ENCODE assay signal across 16 mouse cellular contexts in genomic region chr5:137756106-137756505, GRCm38 (mm10). TPM values are rescaled to one million over a fixed set of nuclear protein-coding genes. Genes with fewer than 3 reads are reported as not detected.
DNase-seq lines count a peak whose midpoint lies in the region; ATAC-seq and TF ChIP-seq lines count a peak whose summit lies in the region.
"Had no signal": no experiment of that assay in that cellular context is flagged by ENCODE, and none has a peak within 500 bp of the region (broad histone marks: within the 10 kb centered on the region; RNA-seq: fewer than 3 reads in every experiment).

No protein-coding gene starts in this region.

- intact Hi-C loops in heart, postnatal 14 days (cut with DNase I): loop anchor here (5.0 kb wide), 1 partner anchor 244 kb away; no protein-coding TSS in a partner anchor

- no peak overlapping the region for H3K4me3 ChIP-seq in forebrain, embryonic 15.5 days
- no peak overlapping the region for H3K4me3 ChIP-seq in forebrain, embryonic 11.5 days (ENCODE audit: low read depth, low read length)
- no peak overlapping the region for H3K4me3 ChIP-seq in heart, embryonic 15.5 days
- H3K4me3 ChIP-seq in liver, embryonic 12.5 days: no peak overlapping the region
- H3K4me3 ChIP-seq in liver, postnatal 0 days (ENCODE audit: low read depth, low read length): no peak overlapping the region
- H3K4me3 ChIP-seq: embryonic facial prominence, embryonic 12.5 days; neural tube, embryonic 12.5 days had no signal

- peaks cover 48% of the 10 kb centered on the region for H3K4me1 ChIP-seq in forebrain, embryonic 15.5 days
- H3K4me1 ChIP-seq in forebrain, embryonic 11.5 days (replicated peaks; ENCODE audit: control insufficient read depth, insufficient read depth, low read length): no peaks in the 10 kb centered on the region
- H3K4me1 ChIP-seq in heart, embryonic 15.5 days (replicated peaks): peaks cover 73% of the 10 kb centered on the region
- H3K4me1 ChIP-seq in liver, embryonic 12.5 days: peaks cover 55% of the 10 kb centered on the region
- H3K4me1 ChIP-seq in liver, postnatal 0 days (ENCODE audit: insufficient read depth): no peaks in the 10 kb centered on the region
- H3K4me1 ChIP-seq: embryonic facial prominence, embryonic 12.5 days had no signal

- no peaks in the 10 kb centered on the region for H3K9me3 ChIP-seq in forebrain, embryonic 15.5 days
- H3K9me3 ChIP-seq in forebrain, embryonic 11.5 days (ENCODE audit: control insufficient read depth, low read length): no peaks in the 10 kb centered on the region
- H3K9me3 ChIP-seq in heart, embryonic 15.5 days (replicated peaks): no peaks in the 10 kb centered on the region
- no peaks in the 10 kb centered on the region for H3K9me3 ChIP-seq in liver, embryonic 12.5 days (replicated peaks)
- H3K9me3 ChIP-seq in liver, postnatal 0 days (ENCODE audit: low read length): no peaks in the 10 kb centered on the region
- H3K9me3 ChIP-seq: embryonic facial prominence, embryonic 12.5 days; neural tube, embryonic 12.5 days had no signal

- H3K27ac ChIP-seq in forebrain, embryonic 15.5 days (replicated peaks): peak overlapping the region; percentile 63
- no peak overlapping the region for H3K27ac ChIP-seq in forebrain, embryonic 11.5 days (ENCODE audit: low read depth, low read length)
- peak overlapping the region; percentile 74; the same call in 1 of the 2 replicates for H3K27ac ChIP-seq in heart, embryonic 15.5 days
- H3K27ac ChIP-seq in liver, embryonic 12.5 days: peak overlapping the region; percentile 49; the same call in 1 of the 2 replicates
- no peak overlapping the region for H3K27ac ChIP-seq in liver, postnatal 0 days (ENCODE audit: low read depth)
- H3K27ac ChIP-seq: embryonic facial prominence, embryonic 12.5 days; neural tube, embryonic 12.5 days had no signal

- no peak for TF ChIP-seq EP300 in liver, postnatal 0 days (IDR thresholded peaks at IDR 0.05; ENCODE audit: low read depth)

- 52% methylated on average over 3 of the region's 3 CpGs for WGBS in forebrain, embryonic 15.5 days
- 77% methylated on average over 3 of the region's 3 CpGs for WGBS in forebrain, embryonic 11.5 days
- WGBS in heart, embryonic 15.5 days: 47% methylated on average over 3 of the region's 3 CpGs
- 72% methylated on average over 3 of the region's 3 CpGs for WGBS in liver, embryonic 12.5 days (ENCODE audit: insufficient replicate concordance)
- WGBS in liver, postnatal 0 days (ENCODE audit: insufficient replicate concordance): 64% methylated on average over 3 of the region's 3 CpGs

- H3K4me2 ChIP-seq in forebrain, embryonic 15.5 days (replicated peaks): no peak overlapping the region
- no peak overlapping the region for H3K4me2 ChIP-seq in forebrain, embryonic 11.5 days (ENCODE audit: low read depth, low read length, severe bottlenecking)
- no peak overlapping the region for H3K4me2 ChIP-seq in heart, embryonic 15.5 days
- H3K4me2 ChIP-seq in liver, embryonic 12.5 days: no peak overlapping the region
- H3K4me2 ChIP-seq in liver, postnatal 0 days (ENCODE audit: low read depth, low read length): no peak overlapping the region
- H3K4me2 ChIP-seq: embryonic facial prominence, embryonic 12.5 days; neural tube, embryonic 12.5 days had no signal

- no peak overlapping the region for H3K9ac ChIP-seq in forebrain, embryonic 15.5 days (replicated peaks)
- no peak overlapping the region for H3K9ac ChIP-seq in forebrain, embryonic 11.5 days (ENCODE audit: low read length)
- peak overlapping the region; percentile 1; the same call in 1 of the 2 replicates for H3K9ac ChIP-seq in heart, embryonic 15.5 days
- no peak overlapping the region for H3K9ac ChIP-seq in liver, embryonic 12.5 days
- H3K9ac ChIP-seq in liver, postnatal 0 days (replicated peaks): no peak overlapping the region
- H3K9ac ChIP-seq: embryonic facial prominence, embryonic 12.5 days; neural tube, embryonic 12.5 days had no signal

- no peak for DNase-seq in forebrain, embryonic 11.5 days (ENCODE audit: low spot score)
- DNase-seq in heart, postnatal 14 days: no peak
- no peak for DNase-seq in liver, postnatal 0 days
- peak; percentile 46 for DNase-seq in brain, adult 2 months (ENCODE audit: low read depth, low spot score)
- no peak for DNase-seq in embryo, embryonic 11 days
- DNase-seq: adrenal gland, postnatal 25 days; kidney, postnatal 10 days; lung, adult 18-20 months; spleen, adult 18-20 months; thymus, adult 18-20 months had no signal

- ATAC-seq in forebrain, embryonic 15.5 days (replicated peaks): no peak
- ATAC-seq in forebrain, embryonic 11.5 days (replicated peaks; ENCODE audit: low FRiP score): no peak
- ATAC-seq in heart, embryonic 15.5 days (replicated peaks; ENCODE audit: insufficient number of reproducible peaks, insufficient read depth, low FRiP score, low read depth): no peak
- ATAC-seq in liver, embryonic 12.5 days: no peak
- ATAC-seq in liver, postnatal 0 days: no peak
- ATAC-seq: hindbrain, embryonic 16.5 days had no signal

- no peak for TF ChIP-seq CTCF in liver, postnatal 0 days (IDR thresholded peaks at IDR 0.05; ENCODE audit: low read depth)

- H3K27me3 ChIP-seq in forebrain, embryonic 15.5 days: no peaks in the 10 kb centered on the region
- no peaks in the 10 kb centered on the region for H3K27me3 ChIP-seq in forebrain, embryonic 11.5 days (ENCODE audit: control insufficient read depth, insufficient read depth, low read length)
- H3K27me3 ChIP-seq in heart, embryonic 15.5 days: no peaks in the 10 kb centered on the region
- H3K27me3 ChIP-seq in liver, embryonic 12.5 days (replicated peaks): no peaks in the 10 kb centered on the region
- H3K27me3 ChIP-seq in liver, postnatal 0 days (ENCODE audit: insufficient read depth, low read length): no peaks in the 10 kb centered on the region
- H3K27me3 ChIP-seq: embryonic facial prominence, embryonic 12.5 days; neural tube, embryonic 12.5 days had no signal

- peaks cover 15% of the 10 kb centered on the region; the same call in 1 of the 2 replicates for H3K36me3 ChIP-seq in forebrain, embryonic 15.5 days
- no peaks in the 10 kb centered on the region; the same call in 1 of the 2 replicates for H3K36me3 ChIP-seq in forebrain, embryonic 11.5 days (ENCODE audit: control insufficient read depth, insufficient read depth, low read length)
- H3K36me3 ChIP-seq in heart, embryonic 15.5 days: peaks cover 31% of the 10 kb centered on the region
- H3K36me3 ChIP-seq in liver, embryonic 12.5 days: peaks cover 89% of the 10 kb centered on the region
- H3K36me3 ChIP-seq in liver, postnatal 0 days (replicated peaks; ENCODE audit: insufficient read depth, low read length): peaks cover 75% of the 10 kb centered on the region

RNA-seq across cellular contexts. Expression of gene Tsc22d4, which starts 10.6 kb away (rescaled TPM):
- polyA plus RNA-seq in forebrain, embryonic 15.5 days (2015; fragmentation: Nextera tagmentation; extraction: Ambion mirVana): 75.6 and 76.1 TPM in 2 replicates
- 81.1 and 83.5 TPM in 2 replicates for polyA plus RNA-seq in forebrain, embryonic 11.5 days (2014; fragmentation: Nextera tagmentation; extraction: Ambion mirVana)
- polyA plus RNA-seq in heart, embryonic 15.5 days (2015; fragmentation: Nextera tagmentation; extraction: Ambion mirVana): 130 and 164 TPM in 2 replicates
- total RNA-seq in heart, postnatal 14 days (2021): 100 to 1,000 TPM; 287 to 312 TPM
- 96.0 and 99.2 TPM in 2 replicates for polyA plus RNA-seq in liver, embryonic 12.5 days (2016; fragmentation: Nextera tagmentation; extraction: Ambion mirVana)
- 65.3 and 65.9 TPM in 2 replicates for polyA plus RNA-seq in liver, postnatal 0 days (2015; fragmentation: Nextera tagmentation; extraction: Ambion mirVana)

RNA-seq across cellular contexts. Expression of gene Nyap1, which starts 14.7 kb away (rescaled TPM):
- 43.6 and 45.6 TPM in 2 replicates for polyA plus RNA-seq in forebrain, embryonic 15.5 days (2015; fragmentation: Nextera tagmentation; extraction: Ambion mirVana)
- polyA plus RNA-seq in forebrain, embryonic 11.5 days (2014; fragmentation: Nextera tagmentation; extraction: Ambion mirVana): 3.8 and 4.4 TPM in 2 replicates
- 1.2 and 1.6 TPM in 2 replicates for polyA plus RNA-seq in heart, embryonic 15.5 days (2015; fragmentation: Nextera tagmentation; extraction: Ambion mirVana)
- total RNA-seq in heart, postnatal 14 days (2021): 1 to 10 TPM; 1.4 to 1.8 TPM
- polyA plus RNA-seq in liver, embryonic 12.5 days (2016; fragmentation: Nextera tagmentation; extraction: Ambion mirVana): 0.33 and 0.38 TPM in 2 replicates
- polyA plus RNA-seq in liver, postnatal 0 days (2015; fragmentation: Nextera tagmentation; extraction: Ambion mirVana): 0.11 and 0.18 TPM in 2 replicates

RNA-seq across cellular contexts. Expression of gene Ppp1r35, which starts 22.5 kb away (rescaled TPM):
- polyA plus RNA-seq in forebrain, embryonic 15.5 days (2015; fragmentation: Nextera tagmentation; extraction: Ambion mirVana): 36.9 and 42.4 TPM in 2 replicates
- polyA plus RNA-seq in forebrain, embryonic 11.5 days (2014; fragmentation: Nextera tagmentation; extraction: Ambion mirVana): 72.8 and 77.9 TPM in 2 replicates
- polyA plus RNA-seq in heart, embryonic 15.5 days (2015; fragmentation: Nextera tagmentation; extraction: Ambion mirVana): 21.1 and 25.5 TPM in 2 replicates
- total RNA-seq in heart, postnatal 14 days (2021): 10 to 100 TPM; 13.9 to 14.0 TPM
- 38.6 and 39.2 TPM in 2 replicates for polyA plus RNA-seq in liver, embryonic 12.5 days (2016; fragmentation: Nextera tagmentation; extraction: Ambion mirVana)
- polyA plus RNA-seq in liver, postnatal 0 days (2015; fragmentation: Nextera tagmentation; extraction: Ambion mirVana): 13.4 and 18.1 TPM in 2 replicates

RNA-seq across cellular contexts. Expression of gene Mepce, which starts 31.3 kb away (rescaled TPM):
- 12.3 and 12.6 TPM in 2 replicates for polyA plus RNA-seq in forebrain, embryonic 15.5 days (2015; fragmentation: Nextera tagmentation; extraction: Ambion mirVana)
- polyA plus RNA-seq in forebrain, embryonic 11.5 days (2014; fragmentation: Nextera tagmentation; extraction: Ambion mirVana): 11.9 and 12.4 TPM in 2 replicates
- polyA plus RNA-seq in heart, embryonic 15.5 days (2015; fragmentation: Nextera tagmentation; extraction: Ambion mirVana): 5.3 and 7.6 TPM in 2 replicates
- total RNA-seq in heart, postnatal 14 days (2021): 10 to 100 TPM; 32.7 to 33.0 TPM
- 9.0 and 9.2 TPM in 2 replicates for polyA plus RNA-seq in liver, embryonic 12.5 days (2016; fragmentation: Nextera tagmentation; extraction: Ambion mirVana)
- 4.7 and 5.0 TPM in 2 replicates for polyA plus RNA-seq in liver, postnatal 0 days (2015; fragmentation: Nextera tagmentation; extraction: Ambion mirVana)

RNA-seq across cellular contexts. Expression of gene Zcwpw1, which starts 31.5 kb away (rescaled TPM):
- 10.4 and 11.3 TPM in 2 replicates for polyA plus RNA-seq in forebrain, embryonic 15.5 days (2015; fragmentation: Nextera tagmentation; extraction: Ambion mirVana)
- polyA plus RNA-seq in forebrain, embryonic 11.5 days (2014; fragmentation: Nextera tagmentation; extraction: Ambion mirVana): 18.1 and 21.2 TPM in 2 replicates
- polyA plus RNA-seq in heart, embryonic 15.5 days (2015; fragmentation: Nextera tagmentation; extraction: Ambion mirVana): 7.8 and 11.4 TPM in 2 replicates
- total RNA-seq in heart, postnatal 14 days (2021): 1 to 10 TPM; 1.1 to 1.3 TPM
- 6.9 and 7.5 TPM in 2 replicates for polyA plus RNA-seq in liver, embryonic 12.5 days (2016; fragmentation: Nextera tagmentation; extraction: Ambion mirVana)
- polyA plus RNA-seq in liver, postnatal 0 days (2015; fragmentation: Nextera tagmentation; extraction: Ambion mirVana): 1.5 and 1.9 TPM in 2 replicates

Comparison
In these comparisons a context has a peak if more than half of its experiments do, and no peak if none do; other contexts are left out.
1. H3K27ac ChIP-seq: peak in forebrain, embryonic 15.5 days (single experiment), heart, embryonic 15.5 days (single experiment) and liver, embryonic 12.5 days (single experiment); none in forebrain, embryonic 11.5 days (single experiment) and liver, postnatal 0 days (single experiment).